Mouse (Mus musculus): ENCODE results near the gene Sh3gl2.

The Sh3gl2 gene

DNA sequence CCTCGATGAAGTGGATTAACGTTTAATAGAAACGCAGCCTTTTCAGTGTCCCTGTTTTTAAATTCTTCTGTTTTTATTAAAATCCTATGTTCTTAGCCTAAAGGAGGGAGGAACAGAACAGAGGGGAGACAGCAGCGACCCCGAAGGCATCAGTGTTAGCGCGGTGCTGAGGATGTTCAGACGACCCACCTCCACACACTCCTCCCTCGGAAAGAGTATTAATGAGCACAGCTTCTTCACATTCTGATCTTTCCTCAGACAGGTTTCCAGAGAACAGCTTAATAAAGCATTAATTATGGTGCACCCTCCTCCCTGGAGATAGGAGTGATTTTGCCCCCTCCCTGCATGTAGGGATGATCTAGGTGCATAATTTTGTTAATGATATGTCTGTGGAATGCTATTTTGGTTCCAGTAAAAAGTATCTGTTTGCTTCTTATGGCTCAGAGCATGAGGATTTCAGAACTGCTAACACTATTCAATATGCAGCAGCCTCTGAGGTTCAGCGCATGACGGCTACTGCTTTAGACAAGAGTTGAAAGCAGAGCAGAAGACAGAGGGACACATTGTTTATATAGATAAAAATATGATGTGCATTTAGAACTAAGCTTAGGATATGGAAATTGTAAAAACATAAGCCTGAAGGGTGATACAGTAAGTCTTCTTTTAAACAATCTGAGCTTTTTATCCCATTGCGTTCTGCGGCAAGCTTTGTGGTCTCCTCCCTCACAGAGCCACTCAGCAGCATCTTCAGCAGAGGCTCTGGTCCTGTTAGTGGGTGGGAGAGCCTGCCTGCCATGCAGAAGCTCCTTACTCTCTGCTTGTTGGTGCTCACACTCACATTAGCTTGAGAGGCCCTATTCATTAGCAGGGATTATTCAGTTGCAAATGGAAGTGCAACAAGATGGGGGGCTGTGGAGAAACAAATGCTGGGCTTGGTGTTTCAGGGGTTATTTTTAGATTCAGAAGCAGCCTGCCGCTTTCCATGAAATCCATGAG lies 27.8 kb downstream of the Sh3gl2 start:
- peak; percentile 41 for DNase-seq (ENCODE audit: low spot score)

GRCm38 (mm10) chr4:85241675-85242074 lies 36.7 kb downstream of the Sh3gl2 start:
- no peak for DNase-seq (ENCODE audit: low spot score)

GRCm38 (mm10) chr4:85242562-85242961 lies 37.6 kb downstream of the Sh3gl2 start:
- DNase-seq (ENCODE audit: low spot score): no peak

GRCm38 (mm10) chr4:85248673-85249072 lies 43.7 kb downstream of the Sh3gl2 start:
- no peak for DNase-seq (ENCODE audit: low spot score)

GRCm38 (mm10) chr4:85250271-85250670 lies 45.3 kb downstream of the Sh3gl2 start:
- no peak for DNase-seq (ENCODE audit: low spot score)

DNA sequence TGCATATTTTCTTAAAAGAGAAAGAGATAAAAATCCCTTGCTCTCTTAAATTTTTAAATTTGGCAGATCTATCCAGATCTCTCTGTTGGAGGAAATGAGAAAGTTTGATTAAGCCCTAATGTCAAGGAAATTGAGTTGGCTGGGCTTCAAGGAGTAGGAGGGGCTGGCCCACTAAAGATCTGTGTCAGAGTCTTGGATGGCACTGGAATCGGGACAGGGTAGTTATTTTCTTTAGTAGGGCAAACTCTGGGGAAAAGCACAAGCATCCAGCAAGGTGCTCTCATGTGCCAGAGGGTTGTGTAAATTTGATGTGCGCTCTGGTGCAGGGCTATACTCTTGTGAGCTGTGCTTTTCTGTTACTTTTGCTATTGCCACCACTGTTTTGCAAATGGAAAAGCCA lies 45.9 kb downstream of the Sh3gl2 start:
- DNase-seq (ENCODE audit: low spot score): no peak

DNA sequence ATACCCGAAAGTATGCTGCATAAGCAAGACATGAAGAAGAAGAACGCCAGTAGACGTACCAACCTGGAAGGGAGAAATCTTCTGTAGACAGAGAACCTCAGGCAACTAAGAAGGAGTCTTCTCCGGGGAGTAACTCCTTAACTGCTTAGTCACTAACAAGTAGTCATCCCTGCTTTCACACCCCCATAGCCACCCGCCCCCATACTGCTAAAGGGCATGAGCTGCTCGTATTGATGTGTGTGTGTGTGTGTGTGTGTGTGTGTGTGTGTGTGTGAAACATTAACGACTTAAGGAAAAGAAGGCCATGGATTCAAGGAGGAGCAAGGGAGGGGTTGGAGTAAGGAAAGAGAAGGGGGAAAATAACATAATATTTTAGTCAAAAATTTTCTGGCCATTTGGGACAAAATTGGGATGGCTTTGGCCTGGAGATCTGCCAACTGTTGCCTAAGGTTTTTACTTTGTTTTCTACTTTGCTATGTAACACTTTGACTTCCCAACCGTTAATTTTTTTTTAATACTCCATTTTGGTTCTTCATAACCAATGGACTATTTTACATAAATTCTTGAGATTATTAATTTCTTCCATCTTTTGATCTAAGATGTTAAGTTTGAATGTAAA lies 51.0 kb downstream of the Sh3gl2 start:
- DNase-seq (ENCODE audit: low spot score): no peak

DNA sequence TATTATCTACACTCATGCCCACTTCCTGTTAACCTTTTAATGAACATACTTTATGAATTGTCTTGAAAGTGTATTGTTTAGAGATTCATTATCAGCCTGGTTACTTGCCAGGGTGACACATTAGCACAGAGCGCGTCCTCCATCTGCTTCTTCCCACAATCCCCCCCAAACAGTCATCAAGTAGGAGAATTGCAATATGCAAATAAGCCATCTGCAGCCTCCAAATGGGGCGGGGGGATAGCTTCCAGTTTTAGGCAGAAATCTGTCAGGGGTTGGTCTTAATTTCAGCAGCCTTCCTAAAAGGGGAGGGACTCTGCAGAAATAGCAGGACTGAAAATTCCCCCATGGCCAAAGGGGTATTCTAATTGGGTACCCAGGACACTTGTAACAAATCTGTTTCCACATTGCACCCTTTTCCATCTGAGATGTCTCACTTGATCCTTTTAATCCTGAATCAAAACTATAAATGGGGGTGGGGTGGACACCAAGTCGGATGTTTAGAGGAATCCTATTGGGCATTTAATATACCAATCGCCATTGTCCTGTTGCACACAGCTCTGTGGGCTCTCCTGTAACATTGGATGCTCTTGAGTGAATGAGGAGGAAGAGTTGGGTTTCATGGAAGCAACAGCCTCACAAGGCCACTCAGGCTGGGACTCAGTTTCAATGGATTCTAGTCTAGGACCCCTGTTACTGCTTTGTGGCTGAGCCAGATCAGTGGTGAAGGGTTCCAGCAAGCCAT lies 51.7 kb downstream of the Sh3gl2 start:
- no peak for DNase-seq (ENCODE audit: low spot score)

DNA sequence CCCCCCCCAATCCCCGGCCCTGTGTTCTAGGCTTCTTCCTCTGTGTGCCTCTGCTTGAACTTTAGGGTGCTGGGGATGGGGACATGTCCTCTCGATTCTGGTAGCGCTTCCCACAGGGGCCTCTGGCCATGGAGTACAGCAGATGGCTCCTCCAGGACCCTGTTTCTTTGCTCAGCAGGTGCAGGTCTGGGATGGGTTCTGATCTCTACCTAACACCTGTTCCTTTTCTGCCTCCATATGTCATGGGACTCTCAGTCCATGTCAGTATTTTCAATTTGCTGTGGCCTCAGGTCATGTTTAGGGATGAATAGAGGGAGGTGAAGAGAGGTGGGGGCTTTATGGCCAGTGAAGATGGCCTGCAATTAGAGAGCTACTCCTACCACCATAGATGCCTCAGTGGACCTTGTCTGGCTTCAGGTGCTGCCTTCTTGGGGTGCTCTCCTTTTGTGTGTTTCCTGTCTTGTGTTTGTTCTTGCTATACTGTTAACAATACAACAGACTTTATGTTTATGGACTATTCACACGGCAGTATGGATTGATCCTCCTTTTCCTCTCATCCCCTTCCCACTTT lies 52.9 kb downstream of the Sh3gl2 start:
- no peak for DNase-seq (ENCODE audit: low spot score)

- no peak for DNase-seq (ENCODE audit: low spot score)
These were observed 56.0 kb downstream of the Sh3gl2 start for GRCm38 (mm10) chr4:85260687-85261658.

- no peak for DNase-seq (ENCODE audit: low spot score)
These were observed 57.2 kb downstream of the Sh3gl2 start for GRCm38 (mm10) chr4:85262146-85262545.

GRCm38 (mm10) chr4:85262606-85263005 lies 57.7 kb downstream of the Sh3gl2 start:
- DNase-seq (ENCODE audit: low spot score): no peak

GRCm38 (mm10) chr4:85267456-85267855 lies 62.5 kb downstream of the Sh3gl2 start:
- no peak for DNase-seq (ENCODE audit: low spot score)

- DNase-seq (ENCODE audit: low spot score): no peak
These were observed 68.0 kb downstream of the Sh3gl2 start for GRCm38 (mm10) chr4:85272877-85273276.

GRCm38 (mm10) chr4:85273452-85273851 lies 68.5 kb downstream of the Sh3gl2 start:
- DNase-seq (ENCODE audit: low spot score): no peak

GRCm38 (mm10) chr4:85283151-85283550 lies 78.2 kb downstream of the Sh3gl2 start:
- DNase-seq (ENCODE audit: low spot score): no peak

GRCm38 (mm10) chr4:85289990-85290389 lies 85.1 kb downstream of the Sh3gl2 start:
- DNase-seq (ENCODE audit: low spot score): no peak

GRCm38 (mm10) chr4:85291296-85291695 lies 86.4 kb downstream of the Sh3gl2 start:
- no peak for DNase-seq (ENCODE audit: low spot score)

DNA sequence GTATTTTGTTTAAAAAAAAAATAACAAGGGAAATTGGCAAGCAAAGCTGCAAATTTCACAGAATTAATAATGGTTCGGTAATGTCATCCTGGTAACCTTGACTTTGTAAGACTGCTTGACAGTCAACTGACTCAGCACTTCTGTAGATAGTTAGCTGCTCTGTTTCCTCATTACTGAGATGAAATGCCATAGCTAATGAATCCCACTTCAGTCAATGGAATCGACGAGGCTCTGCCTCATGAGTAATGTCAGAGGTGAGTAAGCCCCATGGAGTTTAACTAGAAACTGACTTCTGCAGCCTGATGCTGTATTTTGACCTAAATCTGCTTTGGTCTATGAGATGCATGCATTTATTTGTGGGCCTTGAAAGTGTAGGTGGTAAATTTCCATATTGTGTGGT lies 88.4 kb downstream of the Sh3gl2 start:
- no peak for DNase-seq (ENCODE audit: low spot score)

- DNase-seq (ENCODE audit: low spot score): peak; percentile 55
These were observed 95.9 kb downstream of the Sh3gl2 start for GRCm38 (mm10) chr4:85300610-85301405.
